ENCODE assay signal across 11 mouse cellular contexts in genomic region chr9:35123456-35123803, GRCm38 (mm10). TPM values are rescaled to one million over a fixed set of nuclear protein-coding genes. Genes with fewer than 3 reads are reported as not detected.
A peak's percentile ranks its signal among the peaks of the same experiment; 100 is the strongest.
DNase-seq lines count a peak whose midpoint lies in the region; ATAC-seq and TF ChIP-seq lines count a peak whose summit lies in the region.
"Had no signal": no experiment of that assay in that cellular context is flagged by ENCODE, and none has a peak within 500 bp of the region (broad histone marks: within the 10 kb centered on the region; RNA-seq: fewer than 3 reads in every experiment).

No protein-coding gene starts in this region.

- peak overlapping the region; percentile 69 for H3K27ac ChIP-seq in heart, postnatal 0 days (ENCODE audit: low read depth)
- H3K27ac ChIP-seq in intestine, postnatal 0 days (ENCODE audit: low read depth, low read length) = 0 out of 2 replicates have a peak overlapping the region, but pooled peaks have one; percentile 54
- H3K27ac ChIP-seq in kidney, embryonic 16.5 days (ENCODE audit: low read length) = no peak overlapping the region
- H3K27ac ChIP-seq: forebrain, embryonic 12.5 days; hindbrain, embryonic 15.5 days; neural tube, embryonic 15.5 days had no signal

- H3K4me3 ChIP-seq in heart, postnatal 0 days (ENCODE audit: low read depth, low read length) = no peak overlapping the region
- H3K4me3 ChIP-seq in intestine, postnatal 0 days (ENCODE audit: low read depth, low read length) = no peak overlapping the region
- no peak overlapping the region for H3K4me3 ChIP-seq in kidney, embryonic 16.5 days (ENCODE audit: low read length)
- H3K4me3 ChIP-seq: forebrain, embryonic 12.5 days; hindbrain, embryonic 15.5 days; neural tube, embryonic 15.5 days had no signal

- intact Hi-C loops in heart, postnatal 10 days (cut with DNase I) = no loop called here

- no peak for DNase-seq in heart, postnatal 0 days (ENCODE audit: low spot score)
- DNase-seq in heart, postnatal 10 days = no peak
- DNase-seq in Muller cell, postnatal 12 days (ENCODE audit: inconsistent ontology term) = peak; percentile 35
- DNase-seq in lung, postnatal 36 days = peak; percentile 74
- no peak for DNase-seq in right cerebral cortex, adult 2 months (ENCODE audit: low spot score in 2 of 2)
- DNase-seq: left cerebral cortex, postnatal 4 days had no signal

- H3K9me3 ChIP-seq in heart, postnatal 0 days (replicated peaks; ENCODE audit: control insufficient read depth, low read length) = no peaks in the 10 kb centered on the region
- no peaks in the 10 kb centered on the region for H3K9me3 ChIP-seq in intestine, postnatal 0 days (ENCODE audit: control insufficient read depth)
- no peaks in the 10 kb centered on the region for H3K9me3 ChIP-seq in kidney, embryonic 16.5 days (ENCODE audit: low read length)
- H3K9me3 ChIP-seq: forebrain, embryonic 12.5 days; hindbrain, embryonic 15.5 days; neural tube, embryonic 15.5 days had no signal

- TF ChIP-seq CTCF in heart, postnatal 0 days (IDR thresholded peaks at IDR 0.05; ENCODE audit: low read depth) = no peak
- no peak for TF ChIP-seq CTCF in intestine, postnatal 0 days (IDR thresholded peaks at IDR 0.05; ENCODE audit: low read depth)

- no peak for TF ChIP-seq EP300 in heart, postnatal 0 days (IDR thresholded peaks at IDR 0.05; ENCODE audit: low read depth)

- no peak overlapping the region for H3K9ac ChIP-seq in heart, postnatal 0 days (replicated peaks; ENCODE audit: low read depth, low read length)
- no peak overlapping the region for H3K9ac ChIP-seq in intestine, postnatal 0 days (ENCODE audit: low read depth, low read length)
- no peak overlapping the region for H3K9ac ChIP-seq in kidney, embryonic 16.5 days (replicated peaks; ENCODE audit: low read length)
- H3K9ac ChIP-seq: forebrain, embryonic 12.5 days; hindbrain, embryonic 15.5 days; neural tube, embryonic 15.5 days had no signal

- H3K36me3 ChIP-seq in heart, postnatal 0 days (replicated peaks; ENCODE audit: control insufficient read depth, insufficient read depth, low read length) = peaks cover 23% of the 10 kb centered on the region
- peaks cover 22% of the 10 kb centered on the region; the same call in 1 of the 2 replicates for H3K36me3 ChIP-seq in intestine, postnatal 0 days (ENCODE audit: control insufficient read depth, insufficient read depth)
- H3K36me3 ChIP-seq in kidney, embryonic 16.5 days (ENCODE audit: insufficient read depth, low read length) = peaks cover 25% of the 10 kb centered on the region; the same call in 1 of the 2 replicates

- WGBS in heart, postnatal 0 days = 55% methylated on average over 2 of the region's 2 CpGs
- 76% methylated on average over 2 of the region's 2 CpGs for WGBS in intestine, postnatal 0 days
- 87% methylated on average over 2 of the region's 2 CpGs for WGBS in kidney, embryonic 16.5 days

- H3K4me1 ChIP-seq in heart, postnatal 0 days (ENCODE audit: control insufficient read depth, insufficient read depth) = peaks cover 19% of the 10 kb centered on the region
- peaks cover 15% of the 10 kb centered on the region; the same call in 1 of the 2 replicates for H3K4me1 ChIP-seq in intestine, postnatal 0 days (replicated peaks; ENCODE audit: control insufficient read depth, insufficient read depth, low read length)
- no peaks in the 10 kb centered on the region for H3K4me1 ChIP-seq in kidney, embryonic 16.5 days (ENCODE audit: insufficient read depth, low read length)
- H3K4me1 ChIP-seq: forebrain, embryonic 12.5 days; hindbrain, embryonic 15.5 days; neural tube, embryonic 15.5 days had no signal

- H3K27me3 ChIP-seq in heart, postnatal 0 days (ENCODE audit: control insufficient read depth, insufficient read depth, low read length) = no peaks in the 10 kb centered on the region
- no peaks in the 10 kb centered on the region for H3K27me3 ChIP-seq in intestine, postnatal 0 days (replicated peaks; ENCODE audit: control insufficient read depth, insufficient read depth, low read length)
- no peaks in the 10 kb centered on the region for H3K27me3 ChIP-seq in kidney, embryonic 16.5 days (ENCODE audit: insufficient read depth, low read length)
- H3K27me3 ChIP-seq: forebrain, embryonic 12.5 days; hindbrain, embryonic 15.5 days; neural tube, embryonic 15.5 days had no signal

- no peak overlapping the region for H3K4me2 ChIP-seq in heart, postnatal 0 days (ENCODE audit: low read depth, low read length)
- H3K4me2 ChIP-seq in intestine, postnatal 0 days (replicated peaks; ENCODE audit: low read depth) = no peak overlapping the region
- H3K4me2 ChIP-seq in kidney, embryonic 16.5 days (replicated peaks; ENCODE audit: low read depth, low read length) = no peak overlapping the region
- H3K4me2 ChIP-seq: forebrain, embryonic 12.5 days; hindbrain, embryonic 15.5 days; neural tube, embryonic 15.5 days had no signal

- ATAC-seq in heart, postnatal 0 days (ENCODE audit: insufficient read depth, low read depth) = no peak; the same call in 1 of the 2 replicates
- no peak for ATAC-seq in intestine, postnatal 0 days
- no peak for ATAC-seq in kidney, embryonic 16.5 days (ENCODE audit: low FRiP score, low TSS enrichment)

RNA-seq across cellular contexts. Expression of gene St3gal4, which starts 4.4 kb away (rescaled TPM):
- total RNA-seq in heart, postnatal 0 days (2014; rRNA removed; ENCODE audit: low replicate concordance) = 37.2 and 37.6 TPM in 2 replicates
- polyA plus RNA-seq in heart, postnatal 0 days (2015; fragmentation: Nextera tagmentation; extraction: Ambion mirVana) = 24.8 and 25.2 TPM in 2 replicates
- 10 to 100 TPM; 33.9 to 43.2 TPM for total RNA-seq in heart, postnatal 10 days (2021)
- polyA plus RNA-seq in intestine, postnatal 0 days (2015; fragmentation: Nextera tagmentation; extraction: Ambion mirVana) = 242 and 257 TPM in 2 replicates
- polyA plus RNA-seq in kidney, embryonic 16.5 days (2015; fragmentation: Nextera tagmentation; extraction: Ambion mirVana) = 19.4 and 20.0 TPM in 2 replicates

RNA-seq across cellular contexts. Expression of gene Dcps, which starts 52.4 kb away (rescaled TPM):
- 36.4 and 54.8 TPM in 2 replicates for total RNA-seq in heart, postnatal 0 days (2014; rRNA removed; ENCODE audit: low replicate concordance)
- 34.9 and 37.9 TPM in 2 replicates for polyA plus RNA-seq in heart, postnatal 0 days (2015; fragmentation: Nextera tagmentation; extraction: Ambion mirVana)
- total RNA-seq in heart, postnatal 10 days (2021) = 10 to 100 TPM; 20.8 to 23.3 TPM
- 25.7 and 26.1 TPM in 2 replicates for polyA plus RNA-seq in intestine, postnatal 0 days (2015; fragmentation: Nextera tagmentation; extraction: Ambion mirVana)
- 98.4 and 102 TPM in 2 replicates for polyA plus RNA-seq in kidney, embryonic 16.5 days (2015; fragmentation: Nextera tagmentation; extraction: Ambion mirVana)

Comparison
In these comparisons a context has a peak if more than half of its experiments do, and no peak if none do; other contexts are left out.
1. DNase-seq: peak in Muller cell, postnatal 12 days (single experiment) and lung, postnatal 36 days (single experiment); none in heart, postnatal 0 days (single experiment), heart, postnatal 10 days (0 of 2) and right cerebral cortex, adult 2 months (0 of 2).